Mouse (Mus musculus): ENCODE measurements around the gene L3mbtl4. TPM values are rescaled to one million over a fixed set of nuclear protein-coding genes. Genes with fewer than 3 reads are reported as not detected.

The L3mbtl4 gene
- total and polyA plus RNA-seq, 3 experiments: not detected

DNA sequence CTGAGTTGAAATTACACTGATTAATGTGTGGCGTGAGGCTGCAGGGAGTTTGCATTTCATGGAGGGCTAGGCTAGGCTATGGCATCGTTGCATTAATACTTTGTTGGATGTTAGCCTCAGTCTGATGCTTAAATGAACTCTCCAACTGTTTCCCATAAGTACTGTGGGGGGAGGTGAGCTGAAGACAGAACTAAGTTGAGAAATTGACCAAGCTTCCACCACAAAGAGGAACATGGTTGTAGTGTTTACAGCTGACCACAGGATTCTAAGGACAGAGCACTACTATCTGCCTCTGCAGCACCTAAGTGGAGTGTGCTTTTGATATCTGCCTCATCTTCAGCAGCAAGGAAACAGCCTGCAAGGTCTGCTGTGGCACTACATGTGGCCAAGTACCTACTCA, 1.5 kb downstream of the L3mbtl4 start:
- Histone ChIP-seq H3K9me3 (replicated peaks; ENCODE audit: low read length) (peaks cover 69% of the 10 kb centered on the region), H3K4me2 (ENCODE audit: insufficient read depth, low read depth, poor library complexity, severe bottlenecking) (no peak overlapping the region), H3K9ac (ENCODE audit: insufficient read depth, low read depth) (no peak overlapping the region), H3K27me3 (replicated peaks) (no peaks in the 10 kb centered on the region), H3K27ac (ENCODE audit: insufficient read depth, low read depth) (no peak overlapping the region), H3K4me1 (ENCODE audit: control insufficient read depth in 1 of 2, insufficient read depth in 2 of 2) (no peaks in the 10 kb centered on the region), H3K79me2 (replicated peaks; ENCODE audit: control insufficient read depth, extremely low read depth, insufficient read depth, poor library complexity, severe bottlenecking) (no peaks in the 10 kb centered on the region), H3K4me3 (replicated peaks in 1 of 3; ENCODE audit: low read depth in 2 of 3, low read length in 2 of 3, poor library complexity in 1 of 3) (no peak overlapping the region), H3K36me3 (replicated peaks in 1 of 2; ENCODE audit: control insufficient read depth in 1 of 2, insufficient read depth in 1 of 2, low read length in 1 of 2) (no peaks in the 10 kb centered on the region)
- DNase-seq (ENCODE audit: extremely low read depth): no peak
- in situ Hi-C loops (cut with MboI; ENCODE audit: low pct_ligation_motif_present, low pct_unique_long_range_greater_than_20kb, low sequenced_read_pairs) (no loop called here), dilution Hi-C loops (cut with MboI; ENCODE audit: extremely low pct_ligation_motif_present, extremely low pct_unique_long_range_greater_than_20kb, low sequenced_read_pairs) (no loop called here)
- no peak for TF ChIP-seq POLR2AphosphoS2 (IDR thresholded peaks at IDR 0.05; ENCODE audit: low read depth, low read length)

DNA sequence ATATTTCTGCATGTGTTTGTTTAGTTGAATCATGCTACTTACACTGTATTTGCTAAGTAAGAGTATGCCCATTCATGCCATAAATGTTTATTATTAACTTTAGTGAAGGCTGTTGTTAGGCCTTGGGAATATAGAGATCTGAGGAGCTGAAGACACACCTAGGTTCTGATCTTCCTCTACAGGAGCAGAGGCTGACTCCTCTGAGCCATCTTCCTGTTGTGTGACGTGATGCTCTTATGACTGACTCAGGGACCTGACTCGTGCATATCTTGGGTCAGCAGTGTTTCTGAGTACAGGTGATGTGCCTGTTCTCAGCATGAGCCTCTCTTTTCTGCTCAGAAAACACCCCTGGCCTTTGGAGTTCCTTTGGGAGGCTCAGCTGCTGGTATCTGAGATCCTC, 7.3 kb downstream of the L3mbtl4 start:
- in situ Hi-C loops (cut with MboI; ENCODE audit: low pct_ligation_motif_present, low pct_unique_long_range_greater_than_20kb, low sequenced_read_pairs): no loop called here
- H3K9ac ChIP-seq (ENCODE audit: insufficient read depth, low read depth): no peak overlapping the region
- no peaks in the 10 kb centered on the region for H3K36me3 ChIP-seq (replicated peaks in 1 of 2; ENCODE audit: control insufficient read depth in 1 of 2, insufficient read depth in 1 of 2, low read length in 1 of 2)
- no peaks in the 10 kb centered on the region for H3K27me3 ChIP-seq (replicated peaks)
- H3K4me3 ChIP-seq (replicated peaks in 1 of 3; ENCODE audit: low read depth in 2 of 3, low read length in 2 of 3, poor library complexity in 1 of 3): no peak overlapping the region
- no peak overlapping the region for H3K4me2 ChIP-seq (ENCODE audit: insufficient read depth, low read depth, poor library complexity, severe bottlenecking)
- H3K27ac ChIP-seq (ENCODE audit: insufficient read depth, low read depth): no peak overlapping the region
- TF ChIP-seq JUND (conservative IDR thresholded peaks at IDR 0.05; ENCODE audit: low read depth, low read length) (no peak), POLR2A (IDR thresholded peaks at IDR 0.05; ENCODE audit: low read depth, low read length) (no peak), RCOR1 (conservative IDR thresholded peaks at IDR 0.05; ENCODE audit: low read depth, low read length) (no peak), SMC3 (IDR thresholded peaks at IDR 0.05; ENCODE audit: low read depth, low read length) (no peak), MAX (IDR thresholded peaks at IDR 0.05; ENCODE audit: low read length) (no peak), MAZ (IDR thresholded peaks at IDR 0.05; ENCODE audit: low read depth, low read length) (no peak), ZC3H11A (IDR thresholded peaks at IDR 0.05; ENCODE audit: low read depth, low read length) (no peak), USF1 (IDR thresholded peaks at IDR 0.05; ENCODE audit: low read depth, low read length) (no peak), USF2 (conservative IDR thresholded peaks at IDR 0.05; ENCODE audit: low read depth, low read length) (no peak)
- DNase-seq (ENCODE audit: extremely low read depth): no peak
- dilution Hi-C loops (cut with MboI; ENCODE audit: extremely low pct_ligation_motif_present, extremely low pct_unique_long_range_greater_than_20kb, low sequenced_read_pairs): no loop called here
- H3K4me1 ChIP-seq (ENCODE audit: control insufficient read depth in 1 of 2, insufficient read depth in 2 of 2): no peaks in the 10 kb centered on the region
- H3K9me3 ChIP-seq (replicated peaks; ENCODE audit: low read length): peaks cover 60% of the 10 kb centered on the region
- no peaks in the 10 kb centered on the region for H3K79me2 ChIP-seq (replicated peaks; ENCODE audit: control insufficient read depth, extremely low read depth, insufficient read depth, poor library complexity, severe bottlenecking)

DNA sequence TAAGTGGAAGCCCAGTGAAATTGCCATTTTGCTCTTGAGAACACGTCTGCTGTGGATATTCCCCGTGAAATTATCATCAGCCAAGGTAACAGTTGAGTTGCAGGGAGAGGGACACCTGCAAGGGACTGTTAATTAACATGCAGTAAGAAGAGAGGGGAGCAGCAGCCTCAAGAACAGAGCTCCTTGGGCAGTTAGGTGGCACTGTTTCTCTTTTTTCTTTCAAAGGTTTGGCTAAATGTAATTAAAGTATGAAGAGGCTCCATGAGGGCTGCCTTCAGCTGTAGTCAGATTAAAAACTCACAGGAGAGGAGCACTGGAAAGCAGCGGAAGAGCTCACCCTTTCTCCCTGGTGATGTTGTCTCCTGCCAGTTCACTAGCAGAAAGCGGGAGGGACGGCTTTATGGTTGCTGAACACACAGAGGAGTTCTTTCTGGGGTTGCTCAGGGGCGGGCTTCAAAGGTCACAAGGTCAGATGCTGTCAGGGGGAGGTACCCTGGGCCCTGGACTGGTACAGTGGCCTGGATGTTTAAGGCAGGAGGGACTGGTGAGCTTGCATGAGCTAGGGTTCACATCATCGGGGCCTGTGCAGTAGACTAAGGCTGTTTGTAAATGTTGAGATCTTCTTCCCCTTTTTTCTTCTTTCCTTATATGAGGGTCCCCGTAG, 11.7 kb downstream of the L3mbtl4 start:
- no peak overlapping the region for H3K4me2 ChIP-seq (ENCODE audit: insufficient read depth, low read depth, poor library complexity, severe bottlenecking)
- H3K36me3 ChIP-seq (replicated peaks in 1 of 2; ENCODE audit: control insufficient read depth in 1 of 2, insufficient read depth in 1 of 2, low read length in 1 of 2): no peaks in the 10 kb centered on the region
- H3K9ac ChIP-seq (ENCODE audit: insufficient read depth, low read depth): no peak overlapping the region
- H3K4me1 ChIP-seq (ENCODE audit: control insufficient read depth in 1 of 2, insufficient read depth in 2 of 2): no peaks in the 10 kb centered on the region
- DNase-seq (ENCODE audit: extremely low read depth): no peak
- no peak overlapping the region for H3K4me3 ChIP-seq (replicated peaks in 1 of 3; ENCODE audit: low read depth in 2 of 3, low read length in 2 of 3, poor library complexity in 1 of 3)
- dilution Hi-C loops (cut with MboI; ENCODE audit: extremely low pct_ligation_motif_present, extremely low pct_unique_long_range_greater_than_20kb, low sequenced_read_pairs) (no loop called here), in situ Hi-C loops (cut with MboI; ENCODE audit: low pct_ligation_motif_present, low pct_unique_long_range_greater_than_20kb, low sequenced_read_pairs) (no loop called here)
- peaks cover 68% of the 10 kb centered on the region for H3K9me3 ChIP-seq (replicated peaks; ENCODE audit: low read length)
- no peak overlapping the region for H3K27ac ChIP-seq (ENCODE audit: insufficient read depth, low read depth)
- H3K79me2 ChIP-seq (replicated peaks; ENCODE audit: control insufficient read depth, extremely low read depth, insufficient read depth, poor library complexity, severe bottlenecking): no peaks in the 10 kb centered on the region
- no peaks in the 10 kb centered on the region for H3K27me3 ChIP-seq (replicated peaks)
- TF ChIP-seq MEF2A (IDR thresholded peaks at IDR 0.05; ENCODE audit: borderline replicate concordance, low read depth, low read length): no peak
- no peak for TF ChIP-seq MXI1 (IDR thresholded peaks at IDR 0.05; ENCODE audit: low read depth, low read length)
- TF ChIP-seq TBP (conservative IDR thresholded peaks at IDR 0.05; ENCODE audit: low read depth, low read length): no peak
